ENCODE assay signal across 9 mouse cellular contexts in the genomic region with DNA sequence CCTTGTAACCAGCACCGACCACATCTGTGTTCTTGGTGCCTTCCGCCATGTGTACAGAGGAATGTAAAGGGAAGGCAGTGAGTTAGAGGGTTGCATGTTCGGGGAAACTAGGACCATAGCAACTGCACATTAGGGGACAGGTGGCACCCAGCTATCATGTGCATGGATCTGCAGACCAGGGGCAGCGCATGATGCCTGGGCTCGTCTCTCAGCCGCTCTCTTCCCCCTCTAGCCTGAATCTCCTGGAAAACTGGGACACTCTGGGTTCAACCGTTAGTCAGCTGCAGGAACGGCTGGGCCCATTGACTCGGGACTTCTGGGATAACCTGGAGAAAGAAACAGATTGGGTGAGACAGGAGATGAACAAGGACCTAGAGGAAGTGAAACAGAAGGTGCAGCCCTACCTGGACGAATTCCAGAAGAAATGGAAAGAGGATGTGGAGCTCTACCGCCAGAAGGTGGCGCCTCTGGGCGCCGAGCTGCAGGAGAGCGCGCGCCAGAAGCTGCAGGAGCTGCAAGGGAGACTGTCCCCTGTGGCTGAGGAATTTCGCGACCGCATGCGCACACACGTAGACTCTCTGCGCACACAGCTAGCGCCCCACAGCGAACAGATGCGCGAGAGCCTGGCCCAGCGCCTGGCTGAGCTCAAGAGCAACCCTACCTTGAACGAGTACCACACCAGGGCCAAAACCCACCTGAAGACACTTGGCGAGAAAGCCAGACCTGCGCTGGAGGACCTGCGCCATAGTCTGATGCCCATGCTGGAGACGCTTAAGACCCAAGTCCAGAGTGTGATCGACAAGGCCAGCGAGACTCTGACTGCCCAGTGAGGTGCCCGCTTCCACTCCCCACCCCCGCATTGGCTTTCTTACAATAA. TPM values are rescaled to one million over a fixed set of nuclear protein-coding genes. Genes with fewer than 3 reads are reported as not detected.
A peak's percentile ranks its signal among the peaks of the same experiment; 100 is the strongest.
DNase-seq lines count a peak whose midpoint lies in the region; ATAC-seq and TF ChIP-seq lines count a peak whose summit lies in the region.
"Had no signal": no experiment of that assay in that cellular context is flagged by ENCODE, and none has a peak within 500 bp of the region (broad histone marks: within the 10 kb centered on the region; RNA-seq: fewer than 3 reads in every experiment).

No protein-coding gene starts in this region.

- TF ChIP-seq EP300 in CH12.LX (IDR thresholded peaks at IDR 0.05; ENCODE audit: low read length): no peak

- H3K4me3 ChIP-seq in CH12.LX (replicated peaks in 1 of 3; ENCODE audit: low read depth in 2 of 3, low read length in 2 of 3, poor library complexity in 1 of 3): no peak overlapping the region
- H3K4me3 ChIP-seq in forebrain, embryonic 14.5 days (ENCODE audit: low read depth, low read length): peak overlapping the region; percentile 39
- peak overlapping the region; percentile 59 for H3K4me3 ChIP-seq in liver, embryonic 16.5 days (ENCODE audit: low read depth, low read length)
- peak overlapping the region; percentile 49 for H3K4me3 ChIP-seq in olfactory bulb, adult 2 months (ENCODE audit: insufficient read depth, low read depth, low read length)

- no peaks in the 10 kb centered on the region for H3K79me2 ChIP-seq in CH12.LX (replicated peaks; ENCODE audit: control insufficient read depth, extremely low read depth, insufficient read depth, poor library complexity, severe bottlenecking)

- TF ChIP-seq CTCF in CH12.LX (conservative IDR thresholded peaks at IDR 0.05 in 1 of 2, IDR thresholded peaks at IDR 0.05 in 1 of 2; ENCODE audit: low read depth in 2 of 2, low read length in 2 of 2): peak; percentile 28 to 79
- TF ChIP-seq CTCF in olfactory bulb, adult 2 months (IDR thresholded peaks at IDR 0.05; ENCODE audit: insufficient read depth, low read depth, low read length): peak; percentile 77

- in situ Hi-C loops in CH12.LX (cut with MboI; ENCODE audit: low pct_ligation_motif_present, low pct_unique_long_range_greater_than_20kb, low sequenced_read_pairs): no loop called here

- no peak overlapping the region for H3K27ac ChIP-seq in CH12.LX (ENCODE audit: insufficient read depth, low read depth)
- no peak overlapping the region for H3K27ac ChIP-seq in forebrain, embryonic 14.5 days (ENCODE audit: low read depth, low read length)
- H3K27ac ChIP-seq in liver, embryonic 16.5 days (ENCODE audit: low read length): peak overlapping the region; percentile 74
- H3K27ac ChIP-seq in olfactory bulb, adult 2 months (ENCODE audit: insufficient read depth, low read depth, low read length): peak overlapping the region; percentile 29
- H3K27ac ChIP-seq: macrophage had no signal

- ATAC-seq in forebrain, embryonic 14.5 days: peak; percentile 98
- ATAC-seq in liver, embryonic 16.5 days (ENCODE audit: low read depth): peak; percentile 30; the same call in 1 of the 2 replicates

- dilution Hi-C loops in CH12.LX (cut with MboI; ENCODE audit: extremely low pct_ligation_motif_present, extremely low pct_unique_long_range_greater_than_20kb, low sequenced_read_pairs): no loop called here

- no peak for TF ChIP-seq POLR2A in CH12.LX (IDR thresholded peaks at IDR 0.05; ENCODE audit: low read depth, low read length)
- TF ChIP-seq POLR2A in olfactory bulb, adult 2 months (IDR thresholded peaks at IDR 0.05; ENCODE audit: insufficient read depth, low read depth, low read length): peak; percentile 47; the same call in 1 of the 2 replicates

- peak; percentile 40 for DNase-seq in CH12.LX (ENCODE audit: extremely low read depth)
- peak; percentile 65 for DNase-seq in c-Kit-positive CD71-negative TER-119-negative erythroid progenitor cells, embryonic 14.5 days (ENCODE audit: low read depth)
- peak; percentile 95 for DNase-seq in forebrain, embryonic 14.5 days (ENCODE audit: low spot score)
- DNase-seq in heart, postnatal 14 days: peak; percentile 85 to 90
- DNase-seq in large intestine, adult 2 months (ENCODE audit: low read depth, low spot score): peak; percentile 57
- peak; percentile 25 to 31 for DNase-seq in thymus, adult 18-20 months

- peaks cover 22% of the 10 kb centered on the region for H3K27me3 ChIP-seq in CH12.LX (replicated peaks)
- H3K27me3 ChIP-seq in forebrain, embryonic 14.5 days (replicated peaks; ENCODE audit: control insufficient read depth, insufficient read depth, low read length): no peaks in the 10 kb centered on the region
- no peaks in the 10 kb centered on the region for H3K27me3 ChIP-seq in liver, embryonic 16.5 days (ENCODE audit: control insufficient read depth, insufficient read depth, low read depth, low read length)

- peaks cover 0 to 6% of the 10 kb centered on the region in 2 experiments; a peak in 2 of 4 replicates for H3K4me1 ChIP-seq in CH12.LX (ENCODE audit: control insufficient read depth in 1 of 2, insufficient read depth in 2 of 2)
- peaks cover 10% of the 10 kb centered on the region; the same call in 1 of the 2 replicates for H3K4me1 ChIP-seq in forebrain, embryonic 14.5 days (ENCODE audit: control insufficient read depth, insufficient read depth, low read length)
- peaks cover 6% of the 10 kb centered on the region for H3K4me1 ChIP-seq in liver, embryonic 16.5 days (ENCODE audit: control insufficient read depth, low read depth, low read length)
- peaks cover 9% of the 10 kb centered on the region for H3K4me1 ChIP-seq in olfactory bulb, adult 2 months (ENCODE audit: control insufficient read depth, insufficient read depth, low read length)

- no peaks in the 10 kb centered on the region for H3K9me3 ChIP-seq in CH12.LX (replicated peaks; ENCODE audit: low read length)
- H3K9me3 ChIP-seq in forebrain, embryonic 14.5 days (replicated peaks; ENCODE audit: control insufficient read depth, low read length): no peaks in the 10 kb centered on the region
- no peaks in the 10 kb centered on the region for H3K9me3 ChIP-seq in liver, embryonic 16.5 days (replicated peaks; ENCODE audit: control insufficient read depth, low read length)

- peak overlapping the region; percentile 9 for H3K4me2 ChIP-seq in CH12.LX (ENCODE audit: insufficient read depth, low read depth, poor library complexity, severe bottlenecking)
- peak overlapping the region; percentile 77 for H3K4me2 ChIP-seq in forebrain, embryonic 14.5 days (ENCODE audit: low read length)
- peak overlapping the region; percentile 49 for H3K4me2 ChIP-seq in liver, embryonic 16.5 days (ENCODE audit: low read depth, low read length)

- intact Hi-C loops in heart, postnatal 14 days (cut with DNase I): loop anchor here (2.0 kb wide), 1 partner anchor 17 kb away; no protein-coding TSS in a partner anchor

- peaks cover 0 to 5% of the 10 kb centered on the region in 2 experiments for H3K36me3 ChIP-seq in CH12.LX (replicated peaks in 1 of 2; ENCODE audit: control insufficient read depth in 1 of 2, insufficient read depth in 1 of 2, low read length in 1 of 2)
- H3K36me3 ChIP-seq in forebrain, embryonic 14.5 days (ENCODE audit: control insufficient read depth, insufficient read depth, low read length): no peaks in the 10 kb centered on the region
- no peaks in the 10 kb centered on the region for H3K36me3 ChIP-seq in liver, embryonic 16.5 days (ENCODE audit: control insufficient read depth, insufficient read depth)

- 14% methylated on average over 37 of the region's 37 CpGs for WGBS in forebrain, embryonic 14.5 days
- WGBS in large intestine, adult 2 months: 17% methylated on average over 37 of the region's 37 CpGs
- 12% methylated on average over 37 of the region's 37 CpGs for WGBS in liver, embryonic 16.5 days (ENCODE audit: insufficient replicate concordance)
- 14% methylated on average over 37 of the region's 37 CpGs for WGBS in olfactory bulb, adult 2 months

- H3K9ac ChIP-seq in CH12.LX (ENCODE audit: insufficient read depth, low read depth): no peak overlapping the region
- H3K9ac ChIP-seq in forebrain, embryonic 14.5 days (ENCODE audit: low read length): peak overlapping the region; percentile 66
- peak overlapping the region; percentile 54 for H3K9ac ChIP-seq in liver, embryonic 16.5 days (ENCODE audit: low read depth, low read length)

- TF ChIP-seq RAD21 in CH12.LX (IDR thresholded peaks at IDR 0.05; ENCODE audit: low read depth, low read length): peak; percentile 41

RNA-seq across cellular contexts. Expression of gene Apoa1, which starts 1.4 kb away (rescaled TPM):
- not detected in 2 replicates for total RNA-seq in CH12.LX (2012; rRNA removed)
- total RNA-seq in CH12.LX (2014; rRNA removed): not detected in 2 replicates
- polyA plus RNA-seq in CH12.LX (2012; ENCODE audit: insufficient read length, low read depth): not detected in 2 replicates
- 1.6 and 2.0 TPM in 2 replicates for polyA plus RNA-seq in forebrain, embryonic 14.5 days (2014; fragmentation: Nextera tagmentation; extraction: Ambion mirVana)
- under 1 TPM in 1 of 2 experiments, not detected in 1; 0.29 TPM for total RNA-seq in heart, postnatal 14 days (2021)
- polyA plus RNA-seq in large intestine, adult 2 months (2012; rRNA removed): 3,330 and 8,074 TPM in 2 replicates
- polyA plus RNA-seq in liver, embryonic 16.5 days (2015; fragmentation: Nextera tagmentation; extraction: Ambion mirVana): 6,810 and 7,451 TPM in 2 replicates
- polyA plus RNA-seq in olfactory bulb, adult 2 months (2012; ENCODE audit: insufficient read depth, insufficient read length, low replicate concordance, missing spikeins): not detected in 2 replicates
- polyA plus RNA-seq: macrophage had no signal

RNA-seq across cellular contexts. Expression of gene Apoc3, which starts 5.6 kb away (rescaled TPM):
- total RNA-seq in CH12.LX (2012; rRNA removed) (not detected in 2 replicates), CH12.LX (2014; rRNA removed) (not detected in 2 replicates)
- not detected in 2 replicates for polyA plus RNA-seq in CH12.LX (2012; ENCODE audit: insufficient read length, low read depth)
- polyA plus RNA-seq in forebrain, embryonic 14.5 days (2014; fragmentation: Nextera tagmentation; extraction: Ambion mirVana): not detected in 2 replicates
- not detected for total RNA-seq in heart, postnatal 14 days (2021)
- 157 and 1,055 TPM in 2 replicates for polyA plus RNA-seq in large intestine, adult 2 months (2012; rRNA removed)
- polyA plus RNA-seq in liver, embryonic 16.5 days (2015; fragmentation: Nextera tagmentation; extraction: Ambion mirVana): 9.3 and 14.0 TPM in 2 replicates
- not detected in 2 replicates for polyA plus RNA-seq in olfactory bulb, adult 2 months (2012; ENCODE audit: insufficient read depth, insufficient read length, low replicate concordance, missing spikeins)
- polyA plus RNA-seq: macrophage had no signal

RNA-seq across cellular contexts. Expression of gene Apoa4, which starts 10.7 kb away (rescaled TPM):
- total RNA-seq in CH12.LX (2012; rRNA removed) (not detected in 2 replicates), CH12.LX (2014; rRNA removed) (not detected in 2 replicates)
- not detected in 2 replicates for polyA plus RNA-seq in CH12.LX (2012; ENCODE audit: insufficient read length, low read depth)
- polyA plus RNA-seq in forebrain, embryonic 14.5 days (2014; fragmentation: Nextera tagmentation; extraction: Ambion mirVana): not detected in 2 replicates
- total RNA-seq in heart, postnatal 14 days (2021): under 1 TPM in 1 of 2 experiments, not detected in 1; 0.12 TPM
- polyA plus RNA-seq in large intestine, adult 2 months (2012; rRNA removed): 111 and 1,448 TPM in 2 replicates
- polyA plus RNA-seq in liver, embryonic 16.5 days (2015; fragmentation: Nextera tagmentation; extraction: Ambion mirVana): 0.07 and 14.5 TPM in 2 replicates
- not detected in 2 replicates for polyA plus RNA-seq in olfactory bulb, adult 2 months (2012; ENCODE audit: insufficient read depth, insufficient read length, low replicate concordance, missing spikeins)
- polyA plus RNA-seq: macrophage had no signal

RNA-seq across cellular contexts. Expression of gene Apoa5, which starts 38.6 kb away (rescaled TPM):
- total RNA-seq in CH12.LX (2012; rRNA removed): 0.08 TPM in 1 of 2 replicates, not detected in the other
- not detected in 2 replicates for total RNA-seq in CH12.LX (2014; rRNA removed)
- polyA plus RNA-seq in CH12.LX (2012; ENCODE audit: insufficient read length, low read depth): not detected in 2 replicates
- polyA plus RNA-seq in forebrain, embryonic 14.5 days (2014; fragmentation: Nextera tagmentation; extraction: Ambion mirVana): not detected in 2 replicates
- not detected for total RNA-seq in heart, postnatal 14 days (2021)
- polyA plus RNA-seq in large intestine, adult 2 months (2012; rRNA removed): 0.16 and 0.37 TPM in 2 replicates
- 0.67 and 1.1 TPM in 2 replicates for polyA plus RNA-seq in liver, embryonic 16.5 days (2015; fragmentation: Nextera tagmentation; extraction: Ambion mirVana)
- not detected in 2 replicates for polyA plus RNA-seq in olfactory bulb, adult 2 months (2012; ENCODE audit: insufficient read depth, insufficient read length, low replicate concordance, missing spikeins)
- polyA plus RNA-seq: macrophage had no signal

RNA-seq across cellular contexts. Expression of gene Zpr1, which starts 43.1 kb away (rescaled TPM):
- total RNA-seq in CH12.LX (2012; rRNA removed): 46.0 and 57.2 TPM in 2 replicates
- 65.7 and 66.8 TPM in 2 replicates for total RNA-seq in CH12.LX (2014; rRNA removed)
- 108 and 111 TPM in 2 replicates for polyA plus RNA-seq in CH12.LX (2012; ENCODE audit: insufficient read length, low read depth)
- 68.8 and 70.1 TPM in 2 replicates for polyA plus RNA-seq in forebrain, embryonic 14.5 days (2014; fragmentation: Nextera tagmentation; extraction: Ambion mirVana)
- total RNA-seq in heart, postnatal 14 days (2021): 10 to 100 TPM; 18.7 to 19.1 TPM
- polyA plus RNA-seq in large intestine, adult 2 months (2012; rRNA removed): 17.8 and 19.2 TPM in 2 replicates
- 20.5 and 23.6 TPM in 2 replicates for polyA plus RNA-seq in liver, embryonic 16.5 days (2015; fragmentation: Nextera tagmentation; extraction: Ambion mirVana)
- polyA plus RNA-seq in olfactory bulb, adult 2 months (2012; ENCODE audit: insufficient read depth, insufficient read length, low replicate concordance, missing spikeins): not detected in 2 replicates

Comparison
In these comparisons a context has a peak if more than half of its experiments do, and no peak if none do; other contexts are left out.
1. DNase-seq: peak in every context shown above with its lines; median percentile 95 in forebrain, embryonic 14.5 days; 88 in heart, postnatal 14 days; 65 in c-Kit-positive CD71-negative TER-119-negative erythroid progenitor cells, embryonic 14.5 days; 57 in large intestine, adult 2 months; 40 in CH12.LX; 28 in thymus, adult 18-20 months.
2. H3K27ac ChIP-seq: peak in liver, embryonic 16.5 days (single experiment) and olfactory bulb, adult 2 months (single experiment); none in CH12.LX (single experiment) and forebrain, embryonic 14.5 days (single experiment).
3. H3K4me2 ChIP-seq: peak in every context shown above with its lines; median percentile 77 in forebrain, embryonic 14.5 days; 49 in liver, embryonic 16.5 days; 9 in CH12.LX.
4. H3K4me3 ChIP-seq: peak in forebrain, embryonic 14.5 days (single experiment), liver, embryonic 16.5 days (single experiment) and olfactory bulb, adult 2 months (single experiment); none in CH12.LX (0 of 3).
5. RNA of gene Apoa1, which starts 1.4 kb away (polyA plus RNA-seq): 6,810 to 7,451 TPM in liver, embryonic 16.5 days and 3,330 to 8,074 TPM in large intestine, adult 2 months; 1.6 to 2.0 TPM in forebrain, embryonic 14.5 days, not detected in CH12.LX and not detected in olfactory bulb, adult 2 months; every median in the first group is over 1,000 times any median in the second.
6. RNA of gene Apoc3, which starts 5.6 kb away (polyA plus RNA-seq): 157 to 1,055 TPM in large intestine, adult 2 months and 9.3 to 14.0 TPM in liver, embryonic 16.5 days; not detected in CH12.LX, not detected in forebrain, embryonic 14.5 days and not detected in olfactory bulb, adult 2 months; every median in the first group is over 10 times any median in the second.